Mouse (Mus musculus) neural tube, embryonic 14.5 days (tissue): ENCODE results near the gene Itgam. TPM values are rescaled to one million over a fixed set of nuclear protein-coding genes. Genes with fewer than 3 reads are reported as not detected.

Source experiments
- ATAC-seq: fragments of 200-750 bp; cut with Nextera tagmentation; 2 replicates; pipeline ENCODE4 v1.8.0; 2017; ENCODE audit warnings: low read depth, mild to moderate bottlenecking, moderate TSS enrichment, moderate library complexity
- H3K27ac ChIP-seq: fragments of 300-500 bp; sonication (generic); 2 replicates; pipeline ENCODE4 v1.5.1; 2014; ENCODE audit warnings: low read depth, mild to moderate bottlenecking, control low read depth, low read length, moderate library complexity, mixed read lengths
- H3K27me3 ChIP-seq: fragments of 300-500 bp; sonication (generic); 2 replicates; pipeline ENCODE4 v1.6.1; 2014; ENCODE audit warnings: low read length; ENCODE audit not compliant: control insufficient read depth, insufficient read depth
- H3K36me3 ChIP-seq: fragments of 300-500 bp; sonication (generic); 2 replicates; pipeline ENCODE4 v1.6.1; 2014; ENCODE audit warnings: low read length, mixed read lengths; ENCODE audit not compliant: control insufficient read depth, insufficient read depth
- H3K4me1 ChIP-seq: fragments of 300-500 bp; sonication (generic); 2 replicates; pipeline ENCODE4 v1.6.1; 2014; ENCODE audit warnings: low read length; ENCODE audit not compliant: control insufficient read depth, insufficient read depth
- H3K4me2 ChIP-seq: fragments of 300-500 bp; sonication (generic); 2 replicates; pipeline ENCODE4 v1.6.1; 2014; ENCODE audit warnings: mild to moderate bottlenecking, low read depth, low read length, control low read depth
- H3K4me3 ChIP-seq: fragments of 300-500 bp; sonication (generic); 2 replicates; pipeline ENCODE4 v1.5.1; 2014; ENCODE audit warnings: low read depth, low read length, control low read depth, mixed read lengths
- H3K9ac ChIP-seq: fragments of 300-500 bp; sonication (generic); replicated peaks from 2 replicates; pipeline ENCODE4 v1.6.1; 2014; ENCODE audit warnings: low read depth, mild to moderate bottlenecking, control low read depth, low read length, mixed read lengths
- H3K9me3 ChIP-seq: fragments of 300-500 bp; sonication (generic); 2 replicates; pipeline ENCODE4 v1.6.1; 2016; ENCODE audit warnings: low read length; ENCODE audit not compliant: control insufficient read depth
- WGBS: fragments of 180-500 bp; shearing (Covaris S2); extraction: QIAGEN DNeasy Blood & Tissue Kit; methylation state at CpG from one replicate; pipeline ENCODE4 v1.1.7; 2014; 5-methylcytosine and 5-hydroxymethylcytosine counted together
- polyA plus RNA-seq: library from polyadenylated mRNA; unstranded; fragments of >200 nt; fragmentation: Nextera tagmentation; extraction: Ambion mirVana; gene quantifications from 2 replicates; pipeline ENCODE4 v1.2.1, GENCODE M21; 2014

Itgam gene
- polyA plus RNA-seq, 1 experiment from 2014 or later: 0.25 TPM

DNA sequence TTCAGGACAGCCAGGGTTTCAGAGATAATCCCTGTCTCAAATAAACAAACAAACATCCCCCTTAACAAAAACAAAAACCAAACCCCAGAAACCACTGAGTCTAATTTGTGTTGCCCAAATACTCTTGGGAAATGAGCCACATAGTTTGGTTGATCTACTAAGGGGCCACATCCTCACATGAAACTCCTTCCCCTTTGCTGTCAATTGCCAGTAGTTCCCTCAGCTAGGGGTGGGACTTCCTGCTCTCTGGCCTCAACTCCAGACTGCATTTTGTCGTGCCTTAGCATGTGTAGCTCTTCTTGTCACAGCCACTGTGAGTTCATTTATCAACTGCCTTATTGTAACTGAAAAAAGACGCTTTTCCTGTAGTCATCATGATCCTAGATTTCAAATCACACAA is 47.9 kb downstream of the Itgam start:
- ATAC-seq: no peak
- H3K4me2 ChIP-seq: no peak overlapping the region
- H3K27ac ChIP-seq: no peak overlapping the region
- H3K9me3 ChIP-seq: no peaks in the 10 kb centered on the region
- WGBS: 79% methylated on average over 2 of the region's 2 CpGs
- no peaks in the 10 kb centered on the region for H3K36me3 ChIP-seq
- H3K9ac ChIP-seq: no peak overlapping the region
- H3K4me3 ChIP-seq: no peak overlapping the region
- H3K4me1 ChIP-seq: no peaks in the 10 kb centered on the region
- H3K27me3 ChIP-seq: no peaks in the 10 kb centered on the region

- H3K9me3 ChIP-seq: no peaks in the 10 kb centered on the region
- no peaks in the 10 kb centered on the region for H3K4me1 ChIP-seq
- no peaks in the 10 kb centered on the region for H3K27me3 ChIP-seq
- H3K4me3 ChIP-seq: no peak overlapping the region
- no peak for ATAC-seq
- no peak overlapping the region for H3K9ac ChIP-seq
- H3K36me3 ChIP-seq: no peaks in the 10 kb centered on the region
- 88% methylated on average over 11 of the region's 11 CpGs for WGBS
- H3K4me2 ChIP-seq: no peak overlapping the region
- no peak overlapping the region for H3K27ac ChIP-seq
Observed at GRCm38 (mm10) chr7:128112131-128112530, 49.7 kb downstream of the Itgam start.

- no peak overlapping the region for H3K27ac ChIP-seq
- H3K4me3 ChIP-seq: no peak overlapping the region
- no peak for ATAC-seq
- 98% methylated on average over 11 of the region's 11 CpGs for WGBS
- H3K9me3 ChIP-seq: no peaks in the 10 kb centered on the region
- no peaks in the 10 kb centered on the region for H3K4me1 ChIP-seq
- H3K9ac ChIP-seq: no peak overlapping the region
- H3K27me3 ChIP-seq: no peaks in the 10 kb centered on the region
- no peaks in the 10 kb centered on the region for H3K36me3 ChIP-seq
- no peak overlapping the region for H3K4me2 ChIP-seq
Observed at GRCm38 (mm10) chr7:128114371-128115105, 52.1 kb downstream of the Itgam start.

- no peaks in the 10 kb centered on the region for H3K9me3 ChIP-seq
- H3K4me1 ChIP-seq: no peaks in the 10 kb centered on the region
- no peaks in the 10 kb centered on the region for H3K36me3 ChIP-seq
- H3K4me3 ChIP-seq: no peak overlapping the region
- WGBS: 82% methylated on average over 5 of the region's 5 CpGs
- H3K27me3 ChIP-seq: no peaks in the 10 kb centered on the region
- no peak overlapping the region for H3K4me2 ChIP-seq
- no peak for ATAC-seq
- no peak overlapping the region for H3K9ac ChIP-seq
- H3K27ac ChIP-seq: no peak overlapping the region
Observed at GRCm38 (mm10) chr7:128115211-128115958, 52.9 kb downstream of the Itgam start.

DNA sequence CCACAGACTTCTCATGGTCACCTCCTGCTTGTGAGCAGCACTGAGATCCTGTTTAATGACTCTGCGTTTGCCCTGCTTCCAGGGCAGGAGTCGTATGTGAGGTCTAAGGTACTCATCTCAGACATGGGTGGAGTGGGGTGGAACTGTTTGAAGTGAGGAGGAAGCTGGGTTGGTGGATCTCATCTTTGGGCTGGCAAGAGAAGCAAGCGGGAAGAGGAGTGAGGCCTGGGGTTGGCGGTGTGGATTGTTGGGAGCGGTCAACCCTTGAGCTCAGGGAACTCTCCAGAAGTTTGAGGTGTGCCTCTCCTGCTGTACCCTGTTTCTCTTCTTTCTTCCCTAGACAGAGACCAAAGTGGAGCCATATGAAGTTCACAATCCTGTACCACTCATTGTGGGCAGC is 54.0 kb downstream of the Itgam start:
- WGBS: 90% methylated on average over 5 of the region's 5 CpGs
- Histone ChIP-seq H3K9me3 (no peaks in the 10 kb centered on the region), H3K27me3 (no peaks in the 10 kb centered on the region), H3K9ac (no peak overlapping the region), H3K4me3 (no peak overlapping the region), H3K4me2 (no peak overlapping the region), H3K4me1 (no peaks in the 10 kb centered on the region), H3K27ac (no peak overlapping the region), H3K36me3 (no peaks in the 10 kb centered on the region)
- ATAC-seq: no peak

DNA sequence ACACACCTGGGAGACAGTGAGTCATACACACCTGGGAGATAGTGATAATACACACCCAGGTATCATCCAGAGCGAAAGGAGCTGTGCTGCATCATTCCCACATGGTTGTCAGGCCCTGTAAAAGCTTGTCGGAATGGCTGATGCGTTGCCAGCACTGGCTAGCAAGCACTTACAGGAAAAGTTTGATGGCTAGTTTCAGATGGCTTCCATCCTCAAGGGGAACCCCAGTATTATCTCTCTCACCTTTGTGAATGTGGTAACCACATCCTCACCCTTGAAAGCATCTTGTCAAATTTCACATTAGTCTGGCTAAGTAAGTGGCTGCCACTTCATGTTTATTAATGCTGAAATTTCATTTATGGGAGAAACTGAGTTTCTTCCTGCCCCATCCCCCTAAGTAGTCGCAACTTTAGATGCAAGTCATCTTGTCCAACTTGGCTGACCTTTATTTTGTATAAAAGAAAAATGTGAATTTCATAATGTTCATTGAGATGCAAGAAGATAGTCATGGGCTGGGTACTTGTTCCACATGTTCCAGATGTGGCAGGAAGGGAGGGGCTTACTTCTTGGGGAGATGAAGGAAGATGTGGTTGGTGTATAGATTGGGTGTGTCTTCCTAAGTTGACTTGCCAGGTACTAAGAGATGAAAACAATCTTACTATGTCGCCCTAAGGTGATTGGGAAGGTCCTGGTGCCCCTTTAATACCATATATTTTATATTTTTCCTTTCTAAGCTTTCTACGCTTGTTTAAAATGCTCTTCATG is 57.5 kb downstream of the Itgam start:
- H3K9me3 ChIP-seq: no peaks in the 10 kb centered on the region
- no peak overlapping the region for H3K4me2 ChIP-seq
- no peak overlapping the region for H3K27ac ChIP-seq
- no peaks in the 10 kb centered on the region for H3K4me1 ChIP-seq
- no peaks in the 10 kb centered on the region for H3K36me3 ChIP-seq
- 85% methylated on average over 6 of the region's 6 CpGs for WGBS
- H3K27me3 ChIP-seq: no peaks in the 10 kb centered on the region
- no peak overlapping the region for H3K4me3 ChIP-seq
- ATAC-seq: no peak
- H3K9ac ChIP-seq: no peak overlapping the region

DNA sequence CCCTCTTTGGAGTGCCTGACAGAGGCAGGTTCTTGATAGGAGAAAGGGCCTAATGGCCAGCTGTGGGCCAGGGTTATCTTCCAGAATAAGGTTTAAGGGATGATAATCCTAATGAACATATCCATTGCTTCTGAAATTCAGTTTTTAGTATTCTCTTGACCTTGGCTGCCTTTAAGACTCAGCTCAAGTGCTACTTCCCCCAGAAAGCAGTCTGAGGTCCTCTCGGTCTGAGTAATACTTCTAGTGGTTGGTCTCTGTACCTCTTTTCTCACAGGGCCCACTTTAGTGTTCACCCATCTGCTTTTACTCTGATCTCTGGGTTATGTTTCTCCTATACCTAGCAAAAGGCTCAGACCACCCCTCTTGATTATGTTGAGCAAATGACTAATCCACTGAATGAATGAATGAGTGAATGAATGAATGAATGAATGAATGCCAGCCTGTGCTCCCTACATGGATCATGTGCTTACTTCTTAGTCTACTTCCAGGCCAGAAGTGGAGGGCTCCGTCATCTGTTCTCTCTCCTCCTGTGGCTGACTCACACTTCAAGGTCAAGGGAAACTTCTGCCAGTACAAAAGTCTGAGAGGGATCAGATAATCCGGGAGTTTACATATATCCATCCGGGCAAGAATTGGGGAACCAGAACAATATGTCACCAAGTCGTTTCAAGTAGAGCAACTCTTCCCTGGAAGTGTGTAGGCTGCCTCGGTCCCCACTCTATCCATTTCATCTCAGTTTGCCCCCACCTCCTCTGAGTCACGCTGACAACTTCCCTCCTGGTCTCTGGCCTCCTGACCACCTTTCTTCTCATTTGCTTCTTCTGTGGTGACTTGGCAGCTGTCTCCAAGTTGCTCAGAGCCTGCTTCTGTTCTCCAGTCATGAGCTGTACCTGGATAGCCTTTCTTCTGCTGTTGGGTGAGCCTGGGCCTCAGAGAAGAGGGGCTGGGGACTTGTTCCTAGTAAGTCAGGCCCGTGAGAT is 66.6 kb downstream of the Itgam start, which contains the start of gene Itgax:
Gene Itgax, plus strand, starts transcription at position 807 of the 980 bp plus-strand sequence.
- Histone ChIP-seq H3K9me3 (no peaks in the 10 kb centered on the region), H3K4me1 (no peaks in the 10 kb centered on the region), H3K4me2 (no peak within 1 kb of the TSS), H3K36me3 (no peaks in the 10 kb centered on the region), H3K27me3 (no peaks in the 10 kb centered on the region), H3K4me3 (no peak within 1 kb of the TSS), H3K9ac (no peak within 1 kb of the TSS), H3K27ac (no peak within 1 kb of the TSS)
- ATAC-seq: no peak
- 85% methylated on average over 8 of the region's 8 CpGs for WGBS

- Histone ChIP-seq H3K27me3 (no peaks in the 10 kb centered on the region), H3K9me3 (no peaks in the 10 kb centered on the region), H3K36me3 (no peaks in the 10 kb centered on the region), H3K27ac (no peak overlapping the region), H3K4me2 (no peak overlapping the region), H3K9ac (no peak overlapping the region), H3K4me1 (no peaks in the 10 kb centered on the region), H3K4me3 (no peak overlapping the region)
- 92% methylated on average over 5 of the region's 5 CpGs for WGBS
- no peak for ATAC-seq
Observed at GRCm38 (mm10) chr7:128132148-128132547, 69.7 kb downstream of the Itgam start.
